24 mouse cellular contexts compared by ENCODE assay signal in genomic region chr1:131671113-131671512, GRCm38 (mm10). TPM values are rescaled to one million over a fixed set of nuclear protein-coding genes. Genes with fewer than 3 reads are reported as not detected.
"Had no signal": no experiment of that assay in that cellular context is flagged by ENCODE, and none has a peak within 500 bp of the region (broad histone marks: within the 10 kb centered on the region; RNA-seq: fewer than 3 reads in every experiment).

No protein-coding gene starts in this region.

- H3K9me3 ChIP-seq: kidney, embryonic 15.5 days; limb, embryonic 12.5 days; limb, embryonic 15.5 days; megakaryocyte, embryonic 14.5 days; midbrain, embryonic 10.5 days; midbrain, embryonic 13.5 days; neural tube, embryonic 12.5 days; neural tube, embryonic 15.5 days had no signal

- H3K4me1 ChIP-seq: kidney, embryonic 15.5 days; limb, embryonic 15.5 days; midbrain, embryonic 10.5 days; midbrain, embryonic 13.5 days; neural tube, embryonic 12.5 days; neural tube, embryonic 15.5 days had no signal

- H3K27ac ChIP-seq: kidney, embryonic 15.5 days; limb, embryonic 12.5 days; limb, embryonic 15.5 days; liver, embryonic 14.5 days; midbrain, embryonic 10.5 days; midbrain, embryonic 13.5 days; neural tube, embryonic 12.5 days; neural tube, embryonic 15.5 days; stomach, postnatal 0 days had no signal

- DNase-seq: kidney, adult 11 months; kidney, adult 8-10 months; kidney, postnatal 10 days; kidney, postnatal 36 days; left cerebral cortex, postnatal 4 days; liver, postnatal 0 days; lung, embryonic 14.5 days; retina, postnatal 1 day; thymus, adult 2 months; thymus, postnatal 14 days; thymus, postnatal 4 days had no signal

- H3K4me2 ChIP-seq: kidney, embryonic 15.5 days; limb, embryonic 12.5 days; limb, embryonic 15.5 days; liver, embryonic 11.5 days; lung, embryonic 14.5 days; midbrain, embryonic 13.5 days; neural tube, embryonic 12.5 days; neural tube, embryonic 15.5 days had no signal

- H3K4me3 ChIP-seq: kidney, embryonic 15.5 days; limb, embryonic 12.5 days; limb, embryonic 15.5 days; megakaryocyte, embryonic 14.5 days; midbrain, embryonic 10.5 days; midbrain, embryonic 13.5 days; neural tube, embryonic 12.5 days; neural tube, embryonic 15.5 days had no signal

- H3K27me3 ChIP-seq: kidney, embryonic 15.5 days; limb, embryonic 12.5 days; limb, embryonic 15.5 days; midbrain, embryonic 13.5 days; neural tube, embryonic 12.5 days; neural tube, embryonic 15.5 days had no signal

- ATAC-seq: liver, postnatal 0 days; lung, postnatal 0 days; midbrain, embryonic 13.5 days had no signal

- H3K36me3 ChIP-seq: kidney, embryonic 15.5 days; limb, embryonic 12.5 days; limb, embryonic 15.5 days; midbrain, embryonic 10.5 days; midbrain, embryonic 13.5 days; neural tube, embryonic 12.5 days; neural tube, embryonic 15.5 days had no signal

- H3K9ac ChIP-seq: kidney, embryonic 15.5 days; limb, embryonic 12.5 days; limb, embryonic 15.5 days; liver, embryonic 14.5 days; liver, postnatal 0 days; lung, embryonic 14.5 days; midbrain, embryonic 13.5 days; neural tube, embryonic 12.5 days; neural tube, embryonic 15.5 days had no signal

RNA-seq across cellular contexts. Expression of gene Ctse, which starts 33.0 kb away (rescaled TPM):
- total RNA-seq: layer of hippocampus, postnatal 14 days had no signal
- polyA plus RNA-seq: midbrain, embryonic 10.5 days; midbrain, embryonic 13.5 days; neural tube, embryonic 15.5 days had no signal
